Mouse (Mus musculus) gastrocnemius, postnatal 14 days (tissue): ENCODE data around the gene Auh. TPM values are rescaled to one million over a fixed set of nuclear protein-coding genes. Genes with fewer than 3 reads are reported as not detected.
A peak's percentile ranks its signal among the peaks of the same experiment; 100 is the strongest.

Experiments
- DNase-seq: peaks from one replicate; pipeline ENCODE4 v3.0.0; 2021; ENCODE audit warnings: mixed read lengths
- intact Hi-C: fragments of 180-260 bp; cut with DNase I; formaldehyde crosslinking; loops from one replicate; pipeline ENCODE4 v1.15.1; 2025; ENCODE audit warnings: low total_unique reads
- long read RNA-seq, 2 experiments: library from polyadenylated mRNA; stranded (forward); transcript quantifications; one replicate each; pipeline ENCODE4 v2.0.0; 2021
- total RNA-seq, 2 experiments: library from RNA; stranded (reverse); gene quantifications; 2 replicates each; pipeline ENCODE4 v1.2.3; 2021

Auh gene
- 10 to 100 TPM; 47.4 to 65.3 TPM for total RNA-seq
- long read RNA-seq, experiment 1, transcript Auh-201 (10 exons, 1,320 nt), result major isoform, 47 of 62 reads
- long read RNA-seq, experiment 1, partial matches to known transcripts, result 6 of 62 reads
- long read RNA-seq, experiment 1, other reads (novel, unspliced or antisense), result 7 of 62 reads
- long read RNA-seq, experiment 2, transcript Auh-201 (10 exons, 1,320 nt), result major isoform, 59 of 77 reads
- long read RNA-seq, experiment 2, partial matches to known transcripts, result 3 of 77 reads
- long read RNA-seq, experiment 2, other reads (novel, unspliced or antisense), result 14 of 77 reads

DNA sequence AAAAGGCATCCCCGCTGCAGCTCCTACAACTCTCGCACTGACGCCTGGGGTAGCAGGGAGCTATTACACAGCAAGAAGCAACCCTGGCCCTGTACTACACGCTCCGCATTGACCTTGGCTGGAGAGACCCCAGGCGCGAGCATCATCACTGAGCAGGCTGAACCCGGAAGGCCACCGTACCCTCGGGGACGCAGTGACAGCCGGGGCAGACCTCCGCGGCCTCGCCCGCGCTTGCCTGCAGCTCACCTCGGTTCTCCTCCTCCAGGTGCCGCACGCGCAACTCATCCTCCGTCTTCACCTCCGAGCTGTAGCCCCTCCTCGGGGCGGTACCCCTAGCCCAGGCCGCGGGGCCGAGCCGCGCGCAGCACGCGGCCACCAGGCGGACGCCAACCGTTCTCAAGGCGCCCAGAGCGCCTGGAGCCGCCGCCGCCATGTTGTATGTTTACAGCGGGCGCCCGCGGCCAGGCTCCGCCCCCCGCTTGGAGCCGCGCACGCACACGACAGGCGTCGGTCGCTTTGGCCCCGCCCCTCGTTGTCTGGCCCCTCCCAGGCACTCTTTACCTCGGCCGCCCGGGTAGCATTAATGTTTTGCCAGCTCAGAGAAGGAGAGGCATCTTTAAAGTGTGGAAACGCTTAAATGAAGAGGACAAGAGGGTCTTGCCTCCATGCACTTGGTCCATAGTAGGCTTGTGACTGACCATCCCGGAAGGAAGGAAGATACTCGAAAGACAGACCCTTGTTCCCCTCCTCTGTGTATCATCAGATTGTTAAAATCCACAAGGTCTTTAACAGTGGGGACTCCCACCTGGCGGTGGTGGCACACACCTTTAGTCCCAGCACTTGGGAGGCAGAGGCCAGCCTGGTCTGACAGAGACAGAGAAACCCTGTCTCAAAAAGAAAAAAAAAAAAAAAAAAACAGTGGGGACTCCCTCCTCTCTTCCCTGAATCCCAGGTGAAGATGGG is at the start of gene Auh:
Gene Auh (minus strand): TSS at position 473 of the 963 bp plus-strand sequence.
- peak; percentile 90 for DNase-seq
- intact Hi-C loops, result no loop called here

DNA sequence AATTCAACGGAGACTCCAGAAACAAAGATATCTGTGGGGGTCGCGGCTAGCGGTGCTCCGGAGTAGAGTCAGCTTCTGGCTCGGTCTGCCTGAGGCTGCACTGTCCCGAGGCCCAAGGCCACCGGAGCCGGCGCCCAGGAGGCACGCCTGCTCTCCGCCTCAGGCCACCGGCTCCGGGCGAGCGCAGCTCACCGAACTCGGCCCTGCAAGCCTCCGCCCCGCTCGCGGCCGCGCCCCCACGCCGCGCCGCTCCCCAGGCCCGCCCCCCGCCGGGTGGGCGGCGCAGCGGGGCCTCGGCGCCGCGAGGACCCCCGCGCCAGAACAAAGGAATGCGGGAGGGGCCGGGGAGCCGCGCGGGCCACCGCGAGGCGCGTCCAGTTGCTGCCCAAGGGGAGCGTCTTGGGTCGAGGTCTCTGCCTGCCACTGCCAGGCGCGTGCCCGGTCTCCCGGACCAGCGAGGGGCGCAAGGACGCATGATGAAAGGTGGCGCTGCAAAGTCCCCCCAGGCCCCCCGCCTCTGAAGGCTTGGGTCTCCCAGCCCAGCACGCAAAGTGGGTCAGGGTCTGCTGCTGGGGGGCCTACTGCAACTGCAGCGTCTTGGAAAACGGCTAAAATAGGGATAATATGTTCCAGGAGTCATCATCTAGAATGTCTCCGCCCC is 49.0 kb upstream of the Auh start:
- peak; percentile 52 for DNase-seq
- intact Hi-C loops, result no loop called here

DNA sequence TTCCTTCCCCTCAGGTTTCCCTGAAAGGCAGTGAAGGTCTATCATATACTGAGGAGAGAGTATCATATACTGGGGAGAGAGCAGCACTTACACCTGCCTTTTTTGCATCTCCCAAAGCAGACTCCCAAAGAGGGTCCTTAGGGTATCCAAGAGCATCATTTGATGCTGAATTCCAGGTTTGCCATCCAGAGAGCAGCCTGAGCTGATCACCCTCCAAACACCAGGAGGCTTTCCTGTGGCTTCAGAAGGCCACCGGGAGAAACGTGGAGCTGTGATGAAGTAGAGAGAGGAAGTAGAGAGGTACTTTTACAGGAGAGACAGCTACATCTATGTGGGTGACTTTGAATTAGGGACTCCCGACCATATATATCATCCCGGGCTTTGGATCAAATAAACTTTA is 48.3 kb upstream of the Auh start:
- intact Hi-C loops, result no loop called here
- DNase-seq, result no peak

DNA sequence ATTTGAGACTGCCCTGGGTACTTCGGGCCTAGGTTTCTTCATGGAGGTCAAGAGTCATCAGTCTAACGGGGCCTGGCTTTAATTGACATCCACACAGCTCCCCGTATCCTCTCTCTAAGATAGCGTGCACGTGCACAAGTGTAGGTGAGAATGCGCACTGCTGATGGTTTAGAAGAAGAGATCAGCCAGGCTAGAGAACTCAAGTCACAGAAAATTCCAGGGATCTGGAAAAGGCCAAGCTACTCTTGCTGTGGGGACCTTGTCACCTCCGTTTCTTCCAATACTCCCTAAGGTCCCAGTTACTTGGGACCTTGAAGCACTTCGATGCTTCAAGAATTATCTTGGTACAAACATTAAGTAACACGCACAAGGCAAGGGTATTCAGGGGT is 47.7 kb upstream of the Auh start:
- intact Hi-C loops, result no loop called here
- no peak for DNase-seq

DNA sequence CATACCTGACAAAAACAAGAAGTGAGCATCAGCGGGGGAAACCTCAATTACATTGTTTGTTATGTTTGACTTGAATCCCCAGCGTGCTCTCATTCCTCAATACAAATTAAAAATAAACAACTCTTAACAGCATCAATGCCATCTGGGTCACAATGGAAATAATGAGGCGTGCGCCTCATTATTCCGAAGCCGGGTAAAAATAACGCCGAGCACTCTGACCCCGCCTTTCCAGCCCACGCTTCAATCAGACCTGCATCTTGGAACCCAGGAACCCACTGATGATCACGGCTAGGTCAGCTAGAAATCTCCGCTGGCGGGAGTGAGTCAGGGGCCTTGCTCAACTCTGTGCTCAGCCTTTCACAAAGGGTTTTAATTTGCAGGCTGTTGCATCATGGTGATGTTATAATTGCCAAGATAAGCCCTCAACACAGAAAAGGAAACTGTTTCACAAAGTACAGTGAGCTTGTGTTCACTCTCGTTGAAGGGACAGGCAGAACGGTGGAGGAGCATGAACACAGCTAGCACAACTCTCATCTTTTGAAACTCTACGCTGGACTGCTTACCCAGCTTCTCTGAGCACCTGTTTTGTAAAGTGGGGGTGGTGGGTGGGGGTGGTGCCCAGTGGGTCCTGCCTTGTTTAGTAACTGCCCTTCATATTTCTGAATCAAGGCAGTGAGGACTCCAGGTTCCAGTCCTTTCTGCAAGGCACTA is 47.2 kb upstream of the Auh start:
- intact Hi-C loops, result no loop called here
- no peak for DNase-seq

DNA sequence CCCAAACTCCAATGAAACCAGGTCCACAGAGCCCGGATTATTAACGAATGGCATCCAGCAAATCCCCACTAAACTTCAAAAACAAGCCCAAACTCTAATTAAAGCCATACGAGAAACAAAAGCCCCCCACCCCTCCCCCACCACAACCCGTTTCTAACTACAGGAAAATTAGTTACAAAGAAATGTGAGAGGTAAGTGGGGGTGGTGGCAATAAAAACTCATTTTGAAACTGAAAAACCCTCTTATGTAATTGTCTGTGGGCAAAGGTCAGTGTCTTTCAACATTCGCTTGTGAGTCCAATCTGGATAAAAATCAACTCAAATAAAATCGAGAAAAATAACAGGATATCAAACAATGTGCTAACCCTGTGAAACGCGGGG is 46.6 kb upstream of the Auh start:
- DNase-seq, result no peak
- intact Hi-C loops, result no loop called here

DNA sequence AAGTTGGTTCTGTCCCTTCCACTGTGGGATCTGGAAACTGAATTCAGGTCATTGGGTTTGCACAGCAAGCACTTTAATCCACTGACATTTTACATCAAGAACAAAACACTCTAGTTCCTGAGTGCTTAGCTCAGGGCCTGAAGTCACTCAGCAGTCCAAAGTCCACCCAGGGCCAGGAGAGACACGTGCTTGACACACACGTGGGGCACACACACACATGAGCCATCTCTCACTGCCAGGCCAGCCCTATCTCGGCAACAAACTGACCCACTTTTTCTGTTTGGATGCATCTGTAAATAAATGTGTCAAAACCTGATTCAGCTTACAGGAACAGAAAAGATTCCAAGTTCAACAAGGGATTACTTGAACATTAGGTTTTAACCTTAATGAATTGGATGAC is 45.2 kb upstream of the Auh start:
- DNase-seq, result peak; percentile 38
- intact Hi-C loops, result no loop called here

DNA sequence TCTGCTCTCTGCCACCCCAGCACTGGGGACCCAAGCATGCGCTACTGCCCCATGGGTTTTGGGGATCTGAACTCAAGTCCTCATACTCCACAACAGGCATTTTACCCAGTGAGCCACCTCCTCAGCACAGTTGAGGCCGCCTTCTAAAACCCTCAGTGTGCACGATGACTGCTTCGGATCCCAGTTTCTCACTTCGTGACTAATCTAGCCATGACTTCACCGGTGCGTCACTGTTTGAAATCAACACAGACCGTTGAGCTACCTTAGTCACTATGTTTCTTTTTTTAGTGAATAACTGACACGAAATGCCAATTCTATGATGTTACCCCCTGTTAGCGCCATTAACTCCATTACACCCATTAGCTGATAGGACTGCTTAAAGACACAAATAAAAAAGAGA is 43.9 kb upstream of the Auh start:
- intact Hi-C loops, result no loop called here

DNA sequence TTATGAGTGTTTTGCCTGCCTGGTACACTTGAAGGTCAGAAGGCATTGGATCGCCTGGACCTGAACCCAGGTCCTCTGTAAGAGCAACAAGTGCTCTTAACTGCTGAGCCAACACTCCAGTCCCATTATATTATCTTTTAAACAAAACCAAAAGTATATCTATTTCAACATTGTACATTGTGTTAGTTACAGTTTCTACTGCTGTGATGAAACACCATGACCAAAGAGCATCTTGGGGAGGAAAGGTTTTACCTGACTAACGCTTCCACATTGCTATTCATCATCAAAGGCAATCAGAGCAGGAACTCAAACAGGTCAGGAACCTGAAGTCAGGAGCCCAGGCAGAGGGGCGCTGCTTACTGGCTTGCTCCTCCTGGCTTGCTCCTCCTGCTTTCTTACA is 43.1 kb upstream of the Auh start:
- no peak for DNase-seq
- intact Hi-C loops, result no loop called here

More for the DNA sequence above, 43.9 kb upstream of the Auh start:
- no peak for DNase-seq

DNA sequence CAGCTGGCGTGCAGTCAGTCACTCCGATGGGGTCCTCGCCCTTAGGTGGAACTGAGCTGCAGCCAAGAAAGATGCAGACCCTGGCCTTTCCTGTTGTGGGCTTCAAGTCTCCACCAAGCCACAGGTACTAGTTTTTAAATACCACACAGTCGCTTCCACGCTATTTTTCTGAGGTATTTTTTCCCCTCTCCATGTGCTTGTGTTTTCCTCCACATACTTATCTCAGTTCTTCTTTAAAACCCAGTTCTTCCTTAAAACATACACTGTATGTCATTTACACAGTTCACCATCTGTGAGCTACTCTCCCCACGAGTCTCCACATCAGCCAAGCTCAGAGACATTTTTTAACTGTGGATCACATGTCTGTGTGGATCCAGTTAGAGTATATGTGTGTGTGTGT is 41.4 kb upstream of the Auh start:
- DNase-seq, result no peak
- intact Hi-C loops, result no loop called here

DNA sequence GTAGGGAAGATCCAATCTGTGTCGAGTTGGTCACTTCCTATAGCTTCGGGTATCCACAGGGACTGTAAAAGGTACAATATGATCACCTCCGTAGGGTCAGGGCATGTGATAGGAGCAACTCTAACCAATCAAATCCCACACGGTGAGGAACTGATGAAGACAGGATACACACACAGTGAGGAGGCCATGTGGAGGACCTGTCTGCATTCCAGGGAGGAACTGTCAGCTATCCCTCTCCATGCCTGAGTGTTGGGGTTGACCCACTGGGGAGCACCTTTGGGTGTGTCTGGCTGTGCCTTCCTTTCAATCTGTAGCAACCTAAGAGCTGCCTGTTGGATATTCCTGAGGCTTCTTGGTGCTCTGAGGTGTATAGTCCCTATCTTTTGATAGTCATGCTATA is 33.4 kb upstream of the Auh start:
- no peak for DNase-seq
- intact Hi-C loops, result no loop called here

DNA sequence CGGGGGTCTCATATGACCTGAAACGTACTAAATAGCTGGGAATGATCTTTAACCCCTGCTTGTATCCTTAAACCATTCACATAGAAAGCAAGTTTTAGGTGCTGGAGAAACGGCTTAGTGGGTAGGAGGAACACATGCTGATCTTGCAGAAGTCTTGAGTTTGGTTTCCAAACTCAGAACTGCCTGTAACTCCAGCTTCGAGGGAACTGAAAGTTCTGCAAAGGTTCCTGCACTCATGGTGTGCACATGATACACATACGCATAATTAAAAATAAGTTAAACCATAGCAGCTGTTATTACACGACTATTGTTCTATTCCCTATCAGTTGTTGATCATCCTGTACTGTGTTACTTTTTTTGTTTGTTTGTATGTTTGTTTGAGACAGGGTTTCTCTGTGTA is 32.9 kb upstream of the Auh start:
- DNase-seq, result no peak
- intact Hi-C loops, result no loop called here

DNA sequence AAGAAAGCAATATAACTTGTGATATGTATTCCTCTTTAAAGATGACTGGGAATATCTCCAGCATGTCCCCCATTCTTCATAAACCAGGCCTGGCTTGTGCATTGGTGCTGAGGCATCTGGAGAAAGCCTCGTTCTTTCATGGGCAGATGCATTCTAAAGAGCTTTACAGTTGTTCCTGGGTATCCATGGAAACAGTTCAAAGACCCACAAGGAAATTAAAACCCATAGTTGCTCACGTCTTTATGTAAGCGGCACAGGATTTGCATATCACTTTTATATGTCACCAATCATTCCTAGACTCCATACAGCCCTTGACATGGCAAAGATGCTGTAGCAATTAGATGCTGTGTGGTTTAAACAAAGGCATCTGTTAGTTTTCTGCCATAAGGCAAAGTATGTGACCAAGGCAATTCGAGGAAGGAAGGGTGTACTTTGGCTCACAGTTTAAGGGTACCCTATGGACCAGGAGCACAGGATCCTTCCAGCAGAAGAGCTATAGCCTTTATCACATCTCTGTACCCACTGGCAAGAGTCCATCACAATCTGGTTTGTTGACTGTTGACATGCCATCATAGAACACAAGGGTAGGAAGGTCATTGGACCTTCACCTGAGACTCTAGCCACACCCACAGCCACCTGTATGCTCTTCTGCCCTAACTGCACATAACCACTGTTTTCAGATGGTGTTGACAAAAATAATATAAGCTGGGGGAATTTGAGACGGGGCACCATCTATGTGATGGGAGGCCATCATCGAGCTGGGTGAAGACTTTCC is 24.5 kb upstream of the Auh start:
- DNase-seq, result no peak
- intact Hi-C loops, result no loop called here

DNA sequence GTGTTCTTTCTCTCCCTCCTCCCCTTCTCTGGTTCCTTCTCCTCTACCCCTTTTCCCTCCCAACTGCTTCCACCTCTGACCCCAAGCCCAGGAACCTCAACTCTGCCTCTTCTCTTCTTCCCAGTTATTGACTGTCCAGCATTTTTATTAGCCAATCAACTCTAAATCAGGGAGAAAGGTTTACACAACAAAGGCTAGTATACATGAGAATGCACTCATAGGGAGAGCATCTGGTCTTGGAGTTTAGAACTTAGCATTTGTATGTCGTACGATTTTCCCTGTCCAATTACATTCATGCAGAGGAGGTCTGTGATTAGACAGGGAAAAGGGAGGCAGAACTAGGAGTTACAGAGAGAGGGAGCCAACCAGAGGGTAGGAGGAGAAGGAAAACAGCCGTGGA is 19.7 kb upstream of the Auh start:
- intact Hi-C loops, result no loop called here
- DNase-seq, result no peak

DNA sequence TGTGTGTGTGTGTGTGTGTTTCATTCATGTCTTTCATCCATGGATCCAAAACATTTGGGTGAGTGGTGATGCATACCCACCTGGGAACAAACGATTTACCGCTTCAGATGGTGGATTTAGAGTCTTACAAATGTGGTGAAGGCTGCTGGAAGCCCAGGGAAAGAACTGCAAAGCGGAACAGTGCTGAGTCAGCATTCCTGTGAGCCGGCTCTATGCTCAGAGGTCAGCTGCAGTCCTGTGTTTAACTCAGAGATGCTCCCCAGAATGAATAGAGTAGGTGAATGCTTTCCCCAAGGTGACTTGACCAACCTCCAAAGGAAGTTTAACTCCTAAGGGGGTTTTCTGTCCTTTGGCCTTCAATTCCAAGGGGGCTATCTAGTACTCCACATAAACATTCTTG is 18.1 kb upstream of the Auh start:
- intact Hi-C loops, result no loop called here
- no peak for DNase-seq

DNA sequence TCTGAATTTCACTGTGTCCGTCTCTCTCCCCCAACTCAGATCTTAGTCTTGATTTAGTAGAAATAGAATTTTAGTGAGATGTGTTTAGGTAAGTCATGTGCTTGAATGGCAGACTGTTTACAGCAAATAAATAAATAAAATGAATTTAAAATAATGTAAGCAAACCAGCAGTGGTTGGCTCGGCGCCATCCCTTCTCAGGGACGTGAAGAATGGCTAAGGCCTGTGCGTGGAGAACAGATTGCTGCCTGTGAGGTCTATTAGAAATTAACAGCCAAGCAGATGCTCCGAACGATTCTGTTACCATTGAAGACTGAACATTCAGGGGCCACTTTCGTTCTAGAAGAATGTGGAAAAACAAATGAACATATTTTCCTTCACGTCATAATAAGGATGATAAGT is 16.3 kb upstream of the Auh start:
- no peak for DNase-seq
- intact Hi-C loops, result no loop called here

DNA sequence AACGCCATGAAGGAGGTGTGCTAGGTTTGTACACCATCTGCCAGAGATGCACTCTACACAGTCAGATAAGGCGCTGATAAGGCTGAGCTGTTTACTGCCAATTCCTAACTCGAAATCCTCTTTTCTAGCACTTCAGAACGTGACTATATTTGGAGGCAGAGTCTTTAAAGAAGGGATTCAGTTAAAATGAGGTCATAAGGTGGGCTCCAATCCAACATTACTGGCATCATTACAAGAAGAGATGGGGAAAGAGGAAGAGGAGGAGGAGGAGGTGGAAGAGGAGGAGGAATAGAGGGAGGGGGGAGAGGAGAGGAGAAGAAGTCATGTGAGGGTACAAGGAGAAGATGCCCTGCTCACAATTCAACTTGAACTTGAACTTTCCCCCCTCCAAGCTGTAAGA is 14.6 kb upstream of the Auh start:
- intact Hi-C loops, result no loop called here

DNA sequence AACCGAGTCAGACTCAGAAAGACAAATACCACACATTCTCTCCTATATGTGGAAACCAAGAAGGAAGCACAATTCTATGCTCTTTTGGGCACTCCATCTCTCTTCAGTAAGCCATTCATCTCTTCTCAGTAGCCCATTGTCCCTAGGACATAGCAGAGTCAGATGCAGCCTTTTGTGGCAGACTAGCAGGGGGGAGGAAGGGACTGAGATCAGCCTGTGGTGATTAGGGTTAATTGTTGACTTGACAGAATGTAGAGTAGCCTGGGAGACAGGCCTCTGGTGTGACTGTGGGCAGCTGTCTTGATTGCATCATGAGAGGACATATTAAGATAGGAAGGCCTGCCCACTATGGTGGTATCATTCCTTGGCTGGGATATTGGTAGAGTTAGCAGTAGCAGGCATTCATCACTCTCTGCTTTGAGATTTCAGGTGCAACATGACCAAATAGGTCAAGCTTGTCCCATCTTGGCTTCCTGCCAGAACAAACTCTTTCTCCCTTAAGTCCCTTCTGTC is 13.5 kb upstream of the Auh start:
- intact Hi-C loops, result no loop called here
- DNase-seq, result no peak

More for the DNA sequence above, 14.6 kb upstream of the Auh start:
- no peak for DNase-seq

DNA sequence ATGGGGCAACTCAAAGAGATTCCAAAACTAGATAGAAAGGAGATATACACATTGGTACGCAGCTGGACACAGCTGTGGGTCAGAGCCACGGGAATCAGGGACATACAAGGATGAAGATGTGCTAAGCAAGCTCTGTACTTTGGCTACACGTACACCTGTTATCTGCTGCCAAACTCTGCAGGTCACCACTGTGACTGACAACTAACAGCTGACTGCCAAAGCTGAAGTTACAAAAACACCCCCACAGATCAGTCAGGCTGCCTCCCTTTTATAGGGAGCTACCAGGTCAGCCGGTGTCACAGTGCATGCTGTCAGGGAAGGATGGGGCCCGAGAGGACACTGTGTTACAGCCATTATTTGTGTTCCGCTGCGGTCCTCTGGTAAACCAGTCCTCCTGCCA is 11.5 kb upstream of the Auh start:
- intact Hi-C loops, result no loop called here
- peak; percentile 8 for DNase-seq
